Mouse (Mus musculus): ENCODE results near the gene Med12l.
"Not testable (repeated sequence)": the region's sequence is repeated elsewhere in the genome, so short reads cannot be mapped to it uniquely, and the experiment has no call there.

The Med12l gene

GRCm38 (mm10) chr3:59080919-59081318 lies 75.3 kb downstream of the Med12l start:
- in situ Hi-C loops (cut with MboI; ENCODE audit: unreplicated experiment in 2 of 2), result loop anchor here (5.0 to 25.0 kb wide), 6 partner anchors 36 to 1684 kb away; no protein-coding TSS in a partner anchor

GRCm38 (mm10) chr3:59092702-59093101 lies 87.1 kb downstream of the Med12l start:
- in situ Hi-C loops (cut with MboI; ENCODE audit: unreplicated experiment in 2 of 2), result loop anchor here (25.0 kb wide), 2 partner anchors 1395 to 1420 kb away; no protein-coding TSS in a partner anchor

DNA sequence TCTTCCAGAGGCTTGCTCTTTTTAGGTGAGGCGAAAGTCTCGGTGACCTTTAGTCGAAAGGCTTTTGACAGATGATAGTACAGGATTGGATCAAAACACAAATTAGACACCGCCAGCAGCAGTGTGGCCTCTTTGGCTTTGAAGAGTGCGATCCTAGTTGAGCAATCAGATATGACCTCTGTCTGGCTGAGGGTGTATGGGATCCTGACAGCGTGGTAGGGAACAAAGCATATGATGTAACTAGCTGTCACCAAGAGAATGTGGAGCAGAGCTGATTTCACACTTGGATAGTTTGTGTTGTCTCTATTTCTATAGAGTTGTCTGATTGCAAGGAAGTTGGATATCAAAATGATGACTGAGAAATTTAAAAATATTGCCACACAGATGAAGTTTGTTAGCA lies 91.8 kb downstream of the Med12l start:
- in situ Hi-C loops (cut with MboI; ENCODE audit: unreplicated experiment in 2 of 2), result loop anchor here (25.0 kb wide), 2 partner anchors 1390 to 1415 kb away; no protein-coding TSS in a partner anchor

GRCm38 (mm10) chr3:59098540-59098939 lies 92.9 kb downstream of the Med12l start:
- in situ Hi-C loops (cut with MboI; ENCODE audit: unreplicated experiment in 2 of 2), result loop anchor here (25.0 kb wide), 2 partner anchors 1389 to 1414 kb away; no protein-coding TSS in a partner anchor

DNA sequence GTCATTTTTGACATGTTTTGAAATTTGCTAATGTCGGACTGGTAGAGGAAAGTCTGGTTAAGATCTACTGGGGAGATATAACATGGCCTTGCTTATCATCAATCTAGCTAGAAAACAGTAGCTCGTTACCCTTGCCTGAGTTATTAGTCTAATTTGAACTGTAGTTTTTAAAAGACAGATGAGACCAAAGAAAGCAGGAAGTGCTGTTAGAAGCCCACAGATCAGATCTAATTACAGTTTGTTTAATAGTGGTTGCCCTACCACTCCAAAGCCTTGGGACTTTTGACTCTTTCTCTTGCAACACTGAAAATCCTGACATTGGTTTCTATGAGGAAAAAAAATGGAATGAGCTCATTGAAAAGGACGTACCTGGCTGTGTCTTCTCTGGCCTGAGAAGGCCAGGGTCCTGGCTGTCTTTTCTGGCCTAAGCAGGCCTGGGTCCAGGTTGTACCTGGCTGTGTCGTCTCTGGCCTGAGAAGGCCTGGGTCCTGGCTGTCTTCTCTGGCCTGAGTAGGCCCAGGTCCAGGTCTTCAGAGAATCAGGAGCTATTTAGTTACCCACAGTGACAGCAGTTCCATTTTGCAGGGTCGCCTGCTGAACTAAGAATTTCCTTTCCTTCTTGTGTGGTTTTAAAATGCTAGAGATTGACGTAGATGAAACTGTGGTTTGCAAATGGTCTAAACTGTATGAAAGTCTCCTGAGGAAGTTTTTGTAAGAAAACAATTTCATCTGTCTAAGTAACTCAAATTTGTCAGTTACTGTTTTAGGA lies 95.8 kb downstream of the Med12l start, which contains the start of gene Gpr171:
TSS of gene Gpr171 (minus strand) at position 604 of the 769 bp plus-strand sequence.
- in situ Hi-C loops (cut with MboI; ENCODE audit: unreplicated experiment in 2 of 2), result no loop called here

- in situ Hi-C loops (cut with MboI; ENCODE audit: unreplicated experiment in 2 of 2), result no loop called here
Measured at GRCm38 (mm10) chr3:59102146-59102545, 96.5 kb downstream of the Med12l start.

DNA sequence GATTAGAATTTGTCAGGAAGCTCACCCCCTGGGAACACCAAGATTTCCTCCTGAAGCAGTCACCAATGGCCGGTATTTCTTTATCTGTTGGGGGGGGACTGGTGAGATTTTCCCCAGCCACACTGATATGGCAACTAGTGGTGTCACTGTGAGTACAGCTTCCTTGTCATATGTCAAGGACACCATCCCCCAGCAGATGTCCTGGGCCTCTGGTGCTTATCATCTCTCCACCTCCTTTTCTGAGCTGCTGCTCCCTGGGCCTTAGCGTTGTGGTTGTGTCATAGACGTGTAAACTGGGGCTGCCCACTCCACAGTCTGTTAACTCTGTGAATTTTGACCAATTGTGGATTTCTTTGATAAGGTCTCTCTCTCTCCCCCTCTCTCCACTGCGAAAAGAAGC lies 98.8 kb downstream of the Med12l start:
- in situ Hi-C loops (cut with MboI; ENCODE audit: unreplicated experiment in 2 of 2), result no loop called here

DNA sequence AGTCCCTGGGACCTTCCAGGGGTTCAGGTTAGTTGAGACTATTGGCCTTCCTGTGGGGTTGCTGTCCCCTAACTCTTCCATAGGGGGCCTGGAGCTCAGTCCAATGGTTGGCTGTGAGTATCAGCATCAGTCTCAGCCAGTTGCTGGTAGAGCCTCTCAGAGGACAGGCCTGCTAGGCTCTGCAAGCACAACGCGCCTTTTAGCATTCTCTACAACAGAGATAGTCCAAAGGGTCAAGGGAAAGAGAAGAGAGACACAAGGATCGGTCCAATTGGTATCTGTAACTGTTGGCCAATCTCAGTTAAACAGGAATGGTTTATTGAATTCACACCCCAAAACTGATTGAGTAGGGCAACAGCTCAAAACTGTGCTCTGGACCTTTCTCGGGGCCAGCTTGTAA lies 101.8 kb downstream of the Med12l start:
- in situ Hi-C loops (cut with MboI; ENCODE audit: unreplicated experiment in 2 of 2), result no loop called here

DNA sequence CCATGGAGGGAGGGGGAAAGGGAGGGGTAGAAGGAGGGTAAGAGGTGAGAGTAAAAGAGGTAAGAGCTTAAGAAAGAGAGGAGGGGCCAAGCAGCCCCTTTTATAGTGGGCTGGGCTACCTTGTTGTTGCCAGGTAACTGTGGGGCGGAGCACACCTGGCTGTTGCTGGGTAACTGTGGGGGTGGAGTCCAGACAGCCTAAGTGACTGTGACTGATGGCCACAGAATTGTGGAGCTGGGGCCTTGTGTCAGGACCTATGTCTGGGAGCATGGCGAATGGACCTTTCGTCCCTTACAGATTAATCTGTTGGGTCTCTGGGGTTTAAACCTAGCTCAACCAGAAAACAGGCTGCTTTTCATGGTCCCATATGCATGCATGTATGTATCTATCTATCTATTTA lies 104.2 kb downstream of the Med12l start:
- in situ Hi-C loops (cut with MboI; ENCODE audit: unreplicated experiment in 2 of 2), result not testable (repeated sequence)

DNA sequence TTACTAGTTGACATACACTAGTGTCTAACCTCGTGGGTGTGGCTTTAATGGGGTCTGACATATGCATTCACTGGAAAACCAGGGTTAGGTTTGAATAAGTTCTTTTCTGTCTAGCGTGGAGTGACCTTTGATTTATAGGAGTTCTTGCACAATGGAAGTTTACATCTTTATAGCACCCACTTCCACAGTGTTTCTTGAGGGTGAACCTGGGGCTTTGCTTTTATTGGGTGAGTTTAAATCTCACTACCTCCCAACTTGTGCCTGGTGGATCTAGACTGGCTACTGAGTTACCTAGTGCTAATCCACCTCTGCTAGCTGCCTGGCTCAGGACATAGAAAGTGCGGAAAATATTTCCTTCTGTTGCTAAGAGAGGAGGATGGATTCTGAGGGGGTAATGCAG lies 106.3 kb downstream of the Med12l start:
- in situ Hi-C loops (cut with MboI; ENCODE audit: unreplicated experiment in 2 of 2), result no loop called here

DNA sequence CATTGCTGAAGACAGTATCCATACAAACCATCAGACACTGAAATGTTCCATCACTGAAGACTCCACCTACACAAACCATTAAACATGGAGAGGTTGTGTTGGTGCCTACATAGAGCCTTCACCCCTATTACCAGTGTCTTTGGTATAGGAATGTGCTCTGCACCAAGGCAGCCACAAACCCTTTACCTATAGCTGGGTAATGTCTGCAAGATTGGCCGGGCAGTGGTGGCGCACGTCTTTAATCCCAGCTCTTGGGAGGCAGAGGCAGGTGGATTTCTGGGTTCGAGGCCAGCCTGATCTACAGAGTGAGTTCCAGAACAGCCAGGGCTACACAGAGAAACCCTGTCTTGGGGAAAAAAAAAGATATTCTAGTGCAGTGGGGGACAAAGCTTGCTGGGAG lies 107.7 kb downstream of the Med12l start:
- in situ Hi-C loops (cut with MboI; ENCODE audit: unreplicated experiment in 2 of 2), result not testable (repeated sequence)

DNA sequence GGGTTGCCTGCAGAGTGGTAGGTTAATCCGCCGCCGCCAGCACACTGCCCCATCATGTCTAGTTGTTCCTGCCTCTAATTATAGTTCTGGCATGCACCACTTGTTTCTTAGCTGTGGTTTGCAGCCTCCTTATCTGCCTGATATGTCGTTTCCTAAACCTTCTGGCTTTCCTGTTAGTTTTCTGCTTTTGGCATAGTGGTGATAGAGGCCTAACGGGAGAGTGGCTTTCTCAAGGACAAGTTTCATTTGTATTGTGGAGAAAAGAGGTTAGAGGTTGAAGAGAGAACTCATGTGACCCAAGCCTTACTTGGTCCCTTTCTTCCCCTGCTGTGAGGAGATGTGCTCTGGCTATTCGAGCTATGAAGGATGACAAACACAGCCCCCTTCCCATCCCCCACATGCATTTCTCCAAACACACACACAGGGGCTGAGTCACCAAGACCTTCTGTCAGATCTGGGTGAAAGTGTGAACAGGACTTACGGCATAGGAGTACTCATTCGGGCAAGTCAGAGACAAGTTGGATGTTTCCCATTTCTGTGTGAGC lies 108.4 kb downstream of the Med12l start:
- in situ Hi-C loops (cut with MboI; ENCODE audit: unreplicated experiment in 2 of 2), result no loop called here

- in situ Hi-C loops (cut with MboI; ENCODE audit: unreplicated experiment in 2 of 2), result loop anchor here (5.0 to 10.0 kb wide), 3 partner anchors 51 to 934 kb away; no protein-coding TSS in a partner anchor
Measured at GRCm38 (mm10) chr3:59121067-59121730, 115.6 kb downstream of the Med12l start.

DNA sequence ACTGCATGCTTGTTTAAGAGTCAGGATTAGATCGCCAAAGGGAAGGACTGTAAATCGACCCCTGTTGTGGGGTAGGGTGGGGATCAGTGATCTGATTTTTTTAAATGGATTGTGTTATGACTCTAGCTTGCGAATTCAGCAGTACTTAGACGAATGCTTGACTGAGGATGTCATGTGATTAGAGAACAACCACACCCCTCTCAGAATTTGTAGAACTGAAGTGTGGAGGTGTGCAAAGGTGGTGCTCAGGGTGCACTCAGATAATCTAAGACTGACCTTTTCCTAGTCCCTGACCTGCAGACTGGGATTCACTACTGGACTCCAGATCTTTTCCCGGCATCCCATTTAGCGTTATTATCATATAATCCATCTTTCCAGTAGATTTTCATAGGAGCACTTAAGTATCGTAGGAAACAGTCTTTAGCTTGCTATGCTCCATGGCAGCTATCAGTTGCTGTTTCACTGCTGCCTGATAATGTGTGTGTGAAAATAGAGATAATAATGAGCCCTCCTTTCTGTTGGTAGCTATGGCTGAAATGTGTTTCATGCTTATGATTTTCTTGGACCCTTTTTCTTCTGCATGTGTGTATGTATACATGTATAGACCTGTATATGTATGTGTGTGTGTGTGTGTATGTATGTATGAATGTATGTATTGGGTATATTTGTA lies 116.3 kb downstream of the Med12l start:
- in situ Hi-C loops (cut with MboI; ENCODE audit: unreplicated experiment in 2 of 2), result loop anchor here (5.0 to 10.0 kb wide), 3 partner anchors 50 to 933 kb away; no protein-coding TSS in a partner anchor

DNA sequence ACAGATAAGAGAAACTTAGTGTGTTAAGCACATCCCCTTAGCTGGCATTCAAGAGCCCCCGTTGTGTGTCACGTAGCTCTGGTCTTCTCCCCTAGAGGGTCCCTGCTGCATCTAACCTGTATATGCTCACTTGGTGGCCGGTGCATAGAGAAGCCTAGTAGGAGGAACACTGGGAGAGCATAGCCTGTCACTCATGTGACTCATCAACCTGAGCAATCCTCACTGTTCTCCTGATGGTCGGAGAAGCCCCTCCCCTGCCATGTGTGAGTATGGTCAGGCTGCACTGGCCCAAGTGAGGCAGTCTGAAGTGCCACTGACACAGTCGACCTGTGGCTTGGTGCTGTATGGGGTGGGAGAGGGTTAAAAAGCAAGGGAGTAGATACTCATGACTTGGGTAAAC lies 119.4 kb downstream of the Med12l start:
- in situ Hi-C loops (cut with MboI; ENCODE audit: unreplicated experiment in 2 of 2), result loop anchor here in 1 of 2 experiments (10.0 kb wide), 1 partner anchor 930 kb away; no protein-coding TSS in a partner anchor

GRCm38 (mm10) chr3:59125783-59126555 lies 120.3 kb downstream of the Med12l start:
- in situ Hi-C loops (cut with MboI; ENCODE audit: unreplicated experiment in 2 of 2), result loop anchor here in 1 of 2 experiments (10.0 kb wide), 1 partner anchor 929 kb away; no protein-coding TSS in a partner anchor

DNA sequence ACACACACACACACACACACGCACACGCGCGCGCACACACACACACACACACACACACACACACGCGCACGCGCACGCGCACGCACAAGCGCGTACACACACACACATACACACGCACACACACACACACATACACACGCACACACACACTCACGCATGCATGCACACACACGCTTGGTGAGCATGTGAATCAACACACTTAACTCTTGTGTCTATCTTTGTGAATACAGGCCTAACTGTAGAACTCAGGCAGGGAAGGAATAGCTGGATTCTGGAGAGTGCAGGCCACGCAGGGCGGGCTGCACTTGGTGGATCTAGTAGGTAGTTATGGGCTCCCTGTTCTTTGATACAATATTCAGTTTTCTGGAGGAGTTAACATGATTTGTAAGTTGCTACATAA lies 123.1 kb downstream of the Med12l start:
- in situ Hi-C loops (cut with MboI; ENCODE audit: unreplicated experiment in 2 of 2), result loop anchor here in 1 of 2 experiments (10.0 kb wide), 1 partner anchor 926 kb away; no protein-coding TSS in a partner anchor

- in situ Hi-C loops (cut with MboI; ENCODE audit: unreplicated experiment in 2 of 2), result loop anchor here in 1 of 2 experiments (10.0 kb wide), 1 partner anchor 925 kb away; no protein-coding TSS in a partner anchor
Measured at GRCm38 (mm10) chr3:59129547-59129946, 123.9 kb downstream of the Med12l start.

- in situ Hi-C loops (cut with MboI; ENCODE audit: unreplicated experiment in 2 of 2), result no loop called here
Measured at GRCm38 (mm10) chr3:59130431-59130830, 124.8 kb downstream of the Med12l start.

- in situ Hi-C loops (cut with MboI; ENCODE audit: unreplicated experiment in 2 of 2), result no loop called here
Measured at GRCm38 (mm10) chr3:59131081-59131480, 125.5 kb downstream of the Med12l start.

Measured in v-Abl transformed pro-B cells (cell line).